Mouse (Mus musculus) midbrain, embryonic 14.5 days (tissue): Measurements from ENCODE around the gene Myof. TPM values are rescaled to one million over a fixed set of nuclear protein-coding genes. Genes with fewer than 3 reads are reported as not detected.

Source experiments
- ATAC-seq: fragments of 200-750 bp; cut with Nextera tagmentation; 2 replicates; pipeline ENCODE4 v1.8.0; 2017; ENCODE audit warnings: moderate number of reproducible peaks, moderate library complexity; ENCODE audit not compliant: low FRiP score, low TSS enrichment
- DNase-seq: peaks from one replicate; pipeline ENCODE4 v3.0.0-alpha.2; 2015
- H3K27ac ChIP-seq: fragments of 300-500 bp; sonication (generic); replicated peaks from 2 replicates; pipeline ENCODE4 v1.5.1; 2014; ENCODE audit warnings: mild to moderate bottlenecking, low read depth, low read length, moderate library complexity
- H3K27me3 ChIP-seq: fragments of 300-500 bp; sonication (generic); 2 replicates; pipeline ENCODE4 v1.6.1; 2014; ENCODE audit warnings: low read length, control low read depth, mixed read lengths; ENCODE audit not compliant: control insufficient read depth, insufficient read depth
- H3K36me3 ChIP-seq: fragments of 300-500 bp; sonication (generic); 2 replicates; pipeline ENCODE4 v1.6.1; 2014; ENCODE audit warnings: low read length, control low read depth; ENCODE audit not compliant: control insufficient read depth, insufficient read depth
- H3K4me1 ChIP-seq: fragments of 300-500 bp; sonication (generic); 2 replicates; pipeline ENCODE4 v1.6.1; 2014; ENCODE audit warnings: mild to moderate bottlenecking, antibody characterized with exemption, low read length, control low read depth; ENCODE audit not compliant: control insufficient read depth, insufficient read depth
- H3K4me2 ChIP-seq: fragments of 300-500 bp; sonication (generic); 2 replicates; pipeline ENCODE4 v1.6.1; 2014; ENCODE audit warnings: mild to moderate bottlenecking, low read length, moderate library complexity
- H3K4me3 ChIP-seq: fragments of 300-500 bp; sonication (generic); replicated peaks from 2 replicates; pipeline ENCODE4 v1.5.1; 2014; ENCODE audit warnings: low read depth, low read length
- H3K9ac ChIP-seq: fragments of 300-500 bp; sonication (generic); replicated peaks from 2 replicates; pipeline ENCODE4 v1.6.1; 2014; ENCODE audit warnings: mild to moderate bottlenecking, low read length, moderate library complexity
- H3K9me3 ChIP-seq: fragments of 300-500 bp; sonication (generic); 2 replicates; pipeline ENCODE4 v1.6.1; 2016; ENCODE audit warnings: low read length, control low read depth, mixed read lengths; ENCODE audit not compliant: control insufficient read depth
- WGBS: fragments of 180-500 bp; shearing (Covaris S2); extraction: QIAGEN DNeasy Blood & Tissue Kit; methylation state at CpG from one replicate; pipeline ENCODE4 v1.1.7; 2014; 5-methylcytosine and 5-hydroxymethylcytosine counted together
- polyA plus RNA-seq: library from polyadenylated mRNA; unstranded; fragments of >200 nt; fragmentation: Nextera tagmentation; extraction: Ambion mirVana; gene quantifications from 2 replicates; pipeline ENCODE4 v1.2.1, GENCODE M21; 2014

The Myof gene
- polyA plus RNA-seq, 1 experiment from 2014 or later: 1.1 TPM

- no peak overlapping the region for H3K27ac ChIP-seq
- no peaks in the 10 kb centered on the region for H3K27me3 ChIP-seq
- ATAC-seq (no peak), DNase-seq (peak; percentile 61)
- H3K36me3 ChIP-seq: no peaks in the 10 kb centered on the region
- no peaks in the 10 kb centered on the region for H3K9me3 ChIP-seq
- no peak overlapping the region for H3K4me2 ChIP-seq
- no peak overlapping the region for H3K9ac ChIP-seq
- H3K4me1 ChIP-seq: no peaks in the 10 kb centered on the region
- no peak overlapping the region for H3K4me3 ChIP-seq
Measured at GRCm38 (mm10) chr19:37937092-37937491, 106.3 kb downstream of the Myof start.

GRCm38 (mm10) chr19:37934640-37935039 is 108.7 kb downstream of the Myof start:
- DNase-seq (no peak), ATAC-seq (no peak)
- Histone ChIP-seq H3K27ac (no peak overlapping the region), H3K4me1 (no peaks in the 10 kb centered on the region), H3K4me2 (no peak overlapping the region), H3K9ac (no peak overlapping the region), H3K9me3 (no peaks in the 10 kb centered on the region), H3K4me3 (no peak overlapping the region), H3K36me3 (no peaks in the 10 kb centered on the region), H3K27me3 (no peaks in the 10 kb centered on the region)
- 96% methylated on average over 6 of the region's 6 CpGs for WGBS

GRCm38 (mm10) chr19:37932198-37932597 is 111.2 kb downstream of the Myof start:
- ATAC-seq (no peak), DNase-seq (no peak)
- no peaks in the 10 kb centered on the region for H3K36me3 ChIP-seq
- no peak overlapping the region for H3K9ac ChIP-seq
- no peak overlapping the region for H3K4me3 ChIP-seq
- no peak overlapping the region for H3K27ac ChIP-seq
- no peak overlapping the region for H3K4me2 ChIP-seq
- 96% methylated on average over 2 of the region's 2 CpGs for WGBS
- H3K27me3 ChIP-seq: no peaks in the 10 kb centered on the region
- no peaks in the 10 kb centered on the region for H3K9me3 ChIP-seq
- no peaks in the 10 kb centered on the region for H3K4me1 ChIP-seq

- ATAC-seq (no peak), DNase-seq (no peak)
- no peak overlapping the region for H3K4me3 ChIP-seq
- 81% methylated on average over 7 of the region's 7 CpGs for WGBS
- H3K9ac ChIP-seq: no peak overlapping the region
- no peaks in the 10 kb centered on the region for H3K27me3 ChIP-seq
- H3K36me3 ChIP-seq: no peaks in the 10 kb centered on the region
- H3K27ac ChIP-seq: no peak overlapping the region
- no peaks in the 10 kb centered on the region for H3K9me3 ChIP-seq
- no peaks in the 10 kb centered on the region for H3K4me1 ChIP-seq
- H3K4me2 ChIP-seq: no peak overlapping the region
Measured at GRCm38 (mm10) chr19:37927911-37928310, 115.5 kb downstream of the Myof start.

- Histone ChIP-seq H3K4me2 (no peak overlapping the region), H3K9ac (no peak overlapping the region), H3K27ac (no peak overlapping the region), H3K36me3 (no peaks in the 10 kb centered on the region), H3K9me3 (no peaks in the 10 kb centered on the region), H3K4me1 (no peaks in the 10 kb centered on the region), H3K4me3 (no peak overlapping the region), H3K27me3 (no peaks in the 10 kb centered on the region)
- DNase-seq (no peak), ATAC-seq (no peak)
- 91% methylated on average over 3 of the region's 3 CpGs for WGBS
Measured at GRCm38 (mm10) chr19:37925323-37925722, 118.1 kb downstream of the Myof start.

GRCm38 (mm10) chr19:37924266-37924665 is 119.1 kb downstream of the Myof start:
- Histone ChIP-seq H3K27me3 (no peaks in the 10 kb centered on the region), H3K4me2 (no peak overlapping the region), H3K9ac (no peak overlapping the region), H3K4me3 (no peak overlapping the region), H3K27ac (no peak overlapping the region), H3K36me3 (no peaks in the 10 kb centered on the region), H3K9me3 (no peaks in the 10 kb centered on the region), H3K4me1 (no peaks in the 10 kb centered on the region)
- DNase-seq (no peak), ATAC-seq (no peak)
- 62% methylated on average over 3 of the region's 3 CpGs for WGBS

GRCm38 (mm10) chr19:37921098-37921497 is 122.3 kb downstream of the Myof start:
- no peaks in the 10 kb centered on the region for H3K36me3 ChIP-seq
- H3K9ac ChIP-seq: no peak overlapping the region
- H3K4me3 ChIP-seq: no peak overlapping the region
- H3K27me3 ChIP-seq: no peaks in the 10 kb centered on the region
- WGBS: 50% methylated on average over 5 of the region's 5 CpGs
- no peaks in the 10 kb centered on the region for H3K9me3 ChIP-seq
- ATAC-seq: no peak
- H3K4me1 ChIP-seq: no peaks in the 10 kb centered on the region
- H3K4me2 ChIP-seq: no peak overlapping the region
- no peak overlapping the region for H3K27ac ChIP-seq
- no peak for DNase-seq

- no peaks in the 10 kb centered on the region for H3K9me3 ChIP-seq
- no peaks in the 10 kb centered on the region for H3K4me1 ChIP-seq
- H3K4me2 ChIP-seq: no peak overlapping the region
- peak; percentile 23 for DNase-seq
- no peak overlapping the region for H3K4me3 ChIP-seq
- ATAC-seq: no peak
- H3K27ac ChIP-seq: no peak overlapping the region
- WGBS: 61% methylated on average over 12 of the region's 12 CpGs
- no peak overlapping the region for H3K9ac ChIP-seq
- no peaks in the 10 kb centered on the region for H3K36me3 ChIP-seq
- H3K27me3 ChIP-seq: no peaks in the 10 kb centered on the region
Measured at GRCm38 (mm10) chr19:37918515-37918932, 124.9 kb downstream of the Myof start.

- Histone ChIP-seq H3K9me3 (no peaks in the 10 kb centered on the region), H3K4me1 (no peaks in the 10 kb centered on the region), H3K27me3 (no peaks in the 10 kb centered on the region), H3K9ac (no peak overlapping the region), H3K4me3 (no peak overlapping the region), H3K4me2 (no peak overlapping the region), H3K27ac (no peak overlapping the region), H3K36me3 (no peaks in the 10 kb centered on the region)
- WGBS: 91% methylated on average over 4 of the region's 4 CpGs
- DNase-seq (no peak), ATAC-seq (no peak)
Measured at GRCm38 (mm10) chr19:37914261-37914660, 129.1 kb downstream of the Myof start.
